Mouse (Mus musculus) cerebellum, adult 2 months (tissue): ENCODE data around the gene Card9. TPM values are rescaled to one million over a fixed set of nuclear protein-coding genes. Genes with fewer than 3 reads are reported as not detected.

Experiments
- DNase-seq, 2 experiments: peaks; one replicate each; pipeline ENCODE4 v3.0.0; 2021
- H3K27ac ChIP-seq: fragments of 200-500 bp; 2 replicates; pipeline ENCODE4 v1.5.1; 2012; ENCODE audit warnings: low read length, control low read depth, inconsistent platforms; ENCODE audit not compliant: insufficient read depth
- H3K27me3 ChIP-seq: fragments of 200-500 bp; 2 replicates; pipeline ENCODE4 v1.6.1; 2012; ENCODE audit warnings: inconsistent platforms, mild to moderate bottlenecking, low read length, moderate library complexity; ENCODE audit not compliant: control insufficient read depth, insufficient read depth
- H3K4me1 ChIP-seq: fragments of 200-500 bp; 2 replicates; pipeline ENCODE4 v1.6.1; 2011; ENCODE audit warnings: low read length; ENCODE audit not compliant: control insufficient read depth, insufficient read depth
- H3K4me3 ChIP-seq: fragments of 200-500 bp; replicated peaks from 2 replicates; pipeline ENCODE3; 2011; ENCODE audit warnings: mild to moderate bottlenecking, low read depth, low read length, control low read depth; ENCODE audit not compliant: insufficient read depth
- CTCF ChIP-seq: fragments of 200-500 bp; IDR thresholded peaks from 2 replicates; pipeline ENCODE4 v1.5.1; 2011; ENCODE audit warnings: low read depth, mild to moderate bottlenecking, control low read depth, low read length, moderate library complexity, borderline replicate concordance; ENCODE audit not compliant: insufficient read depth
- POLR2A ChIP-seq: fragments of 200-500 bp; IDR thresholded peaks from 2 replicates; pipeline ENCODE4 v1.6.1; 2011; ENCODE audit warnings: low read length, control low read depth, borderline replicate concordance; ENCODE audit not compliant: insufficient read depth
- WGBS: fragments of 180-500 bp; shearing (Covaris S2); methylation state at CpG from one replicate; pipeline ENCODE4 v1.1.7; 2018; 5-methylcytosine and 5-hydroxymethylcytosine counted together
- polyA plus RNA-seq: library from polyadenylated mRNA; depleted of rRNA; stranded (reverse); fragments of >200 nt; gene quantifications from 2 replicates; pipeline ENCODE4 v1.2.3, GENCODE M21; 2012; rRNA removed

The Card9 gene
- 5.7 and 6.2 TPM in 2 replicates for polyA plus RNA-seq

GRCm38 (mm10) chr2:26360772-26361171, at the start of gene Card9:
Gene Card9 (minus strand): TSS chr2:26360918.
- TF ChIP-seq POLR2A = no peak
- no peak for TF ChIP-seq CTCF
- Histone ChIP-seq H3K4me1 (peaks cover 30% of the 10 kb centered on the region), H3K27ac (no peak within 1 kb of the TSS), H3K4me3 (no peak within 1 kb of the TSS), H3K27me3 (no peaks in the 10 kb centered on the region)
- 58% methylated on average over 3 of the region's 3 CpGs for WGBS
- peak in 1 of 2 experiments; percentile 14 for DNase-seq

GRCm38 (mm10) chr2:26410091-26410490, 49.4 kb upstream of the Card9 start:
- DNase-seq = peak; percentile 60 to 72
- Histone ChIP-seq H3K4me3 (no peak overlapping the region), H3K4me1 (peaks cover 36% of the 10 kb centered on the region), H3K27me3 (no peaks in the 10 kb centered on the region), H3K27ac (peak overlapping the region; percentile 77)
- 6% methylated on average over 5 of the region's 5 CpGs for WGBS
- no peak for TF ChIP-seq POLR2A
- no peak for TF ChIP-seq CTCF

GRCm38 (mm10) chr2:26409362-26409761, 48.6 kb upstream of the Card9 start:
- no peak for TF ChIP-seq POLR2A
- no peak for TF ChIP-seq CTCF
- DNase-seq = no peak
- H3K27ac ChIP-seq = no peak overlapping the region
- no peak overlapping the region for H3K4me3 ChIP-seq
- H3K27me3 ChIP-seq = no peaks in the 10 kb centered on the region
- 53% methylated on average over 3 of the region's 3 CpGs for WGBS
- peaks cover 42% of the 10 kb centered on the region for H3K4me1 ChIP-seq

GRCm38 (mm10) chr2:26408515-26409356, 48.0 kb upstream of the Card9 start, which contains the start of gene Inpp5e:
Gene Inpp5e (minus strand): TSS chr2:26409203.
- WGBS = under 1% methylated on average over 57 of the region's 57 CpGs
- Histone ChIP-seq H3K4me1 (peaks cover 42% of the 10 kb centered on the region), H3K4me3 (peak within 1 kb of the TSS; percentile 73), H3K27me3 (no peaks in the 10 kb centered on the region), H3K27ac (peak within 1 kb of the TSS; percentile 77)
- TF ChIP-seq CTCF = peak; percentile 73
- TF ChIP-seq POLR2A = peak; percentile 40; the same call in 1 of the 2 replicates
- DNase-seq = peak; percentile 96 to 99

GRCm38 (mm10) chr2:26403306-26403705, 42.6 kb upstream of the Card9 start:
- Histone ChIP-seq H3K27me3 (no peaks in the 10 kb centered on the region), H3K27ac (no peak overlapping the region), H3K4me1 (peaks cover 56% of the 10 kb centered on the region), H3K4me3 (no peak overlapping the region)
- 58% methylated on average over 8 of the region's 8 CpGs for WGBS
- DNase-seq = no peak
- TF ChIP-seq POLR2A = no peak
- no peak for TF ChIP-seq CTCF

GRCm38 (mm10) chr2:26402265-26402664, 41.5 kb upstream of the Card9 start:
- Histone ChIP-seq H3K27ac (peak overlapping the region; percentile 70), H3K27me3 (no peaks in the 10 kb centered on the region), H3K4me3 (no peak overlapping the region), H3K4me1 (peaks cover 48% of the 10 kb centered on the region)
- DNase-seq = peak; percentile 50 to 73
- 15% methylated on average over 1 of the region's 1 CpGs for WGBS
- TF ChIP-seq CTCF (no peak), POLR2A (no peak)

- H3K4me3 ChIP-seq = no peak overlapping the region
- no peak for TF ChIP-seq POLR2A
- no peak for TF ChIP-seq CTCF
- H3K27ac ChIP-seq = no peak overlapping the region
- WGBS = 87% methylated on average over 4 of the region's 4 CpGs
- DNase-seq = no peak
- peaks cover 37% of the 10 kb centered on the region for H3K4me1 ChIP-seq
- no peaks in the 10 kb centered on the region for H3K27me3 ChIP-seq
Measured at GRCm38 (mm10) chr2:26401023-26401422, 40.3 kb upstream of the Card9 start.

- no peak for DNase-seq
- Histone ChIP-seq H3K27me3 (no peaks in the 10 kb centered on the region), H3K27ac (no peak overlapping the region), H3K4me1 (peaks cover 34% of the 10 kb centered on the region), H3K4me3 (no peak overlapping the region)
- WGBS = 89% methylated on average over 5 of the region's 5 CpGs
- TF ChIP-seq POLR2A (no peak), CTCF (no peak)
Measured at GRCm38 (mm10) chr2:26400296-26400695, 39.6 kb upstream of the Card9 start.

GRCm38 (mm10) chr2:26399647-26400046, 38.9 kb upstream of the Card9 start:
- Histone ChIP-seq H3K27ac (no peak overlapping the region), H3K27me3 (no peaks in the 10 kb centered on the region), H3K4me3 (no peak overlapping the region), H3K4me1 (peaks cover 29% of the 10 kb centered on the region)
- DNase-seq = no peak
- no peak for TF ChIP-seq POLR2A
- no peak for TF ChIP-seq CTCF
- WGBS = 38% methylated on average over 5 of the region's 5 CpGs
